Mouse (Mus musculus) ES-Bruce4 (cell line): ENCODE data around the gene Tnr.

ENCODE experiments used
- CTCF ChIP-seq: IDR thresholded peaks from one replicate; pipeline ENCODE4 v1.8.1; 2011; ENCODE audit warnings: low read depth, low read length
- EP300 ChIP-seq: IDR thresholded peaks from 2 replicates; pipeline ENCODE4 v1.6.1; 2011; ENCODE audit warnings: low read depth, low read length; ENCODE audit not compliant: insufficient read depth

DNA sequence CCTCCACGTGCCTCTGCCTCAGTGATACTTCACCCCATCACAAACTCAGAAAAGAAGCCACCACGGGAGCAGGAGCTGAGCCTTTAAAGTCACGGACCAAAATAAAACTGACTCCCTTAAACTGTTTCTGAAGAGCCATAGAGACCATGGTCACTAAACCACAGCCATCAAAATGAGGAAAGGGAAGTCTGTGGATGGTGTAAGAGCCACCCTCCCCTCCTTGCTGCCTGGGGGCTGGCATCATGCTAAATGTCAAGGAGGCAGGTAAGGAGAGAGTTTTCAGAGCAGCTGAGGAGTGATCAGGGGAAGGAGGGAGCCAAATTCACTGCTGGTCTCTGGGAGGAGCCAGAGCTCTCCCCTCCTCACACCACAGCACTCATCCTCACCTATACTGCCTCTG is 290.8 kb downstream of the Tnr start:
- TF ChIP-seq CTCF = no peak
- no peak for TF ChIP-seq EP300
